Mouse (Mus musculus): Measurements from ENCODE around the gene Fam216a. TPM values are rescaled to one million over a fixed set of nuclear protein-coding genes. Genes with fewer than 3 reads are reported as not detected.

Gene Fam216a
- polyA plus RNA-seq, 1 experiment from 2014 or later, result 43.7 TPM

DNA sequence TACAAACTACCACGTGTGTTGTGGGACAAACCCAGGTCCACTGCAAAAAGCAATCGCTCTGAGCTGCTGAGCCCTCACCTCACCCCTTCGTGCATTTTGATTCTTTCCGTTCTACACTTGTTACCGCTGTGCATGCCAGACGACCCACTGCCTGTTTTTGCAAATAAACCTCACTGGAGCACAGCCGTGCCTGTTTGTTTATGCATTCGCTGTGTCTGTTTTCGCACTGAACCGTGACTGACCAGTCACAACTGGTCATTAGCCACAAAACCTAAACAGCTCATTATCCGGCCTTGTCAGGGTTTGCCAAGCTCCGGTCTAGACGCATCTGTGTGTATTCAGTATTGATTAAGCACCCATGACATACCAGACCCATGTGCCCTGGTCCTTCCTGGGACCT, 30.0 kb upstream of the Fam216a start:
- Histone ChIP-seq H3K9me3 (replicated peaks) (no peaks in the 10 kb centered on the region), H3K27ac (peak overlapping the region; percentile 66), H3K36me3 (peaks cover 47% of the 10 kb centered on the region), H3K4me2 (no peak overlapping the region), H3K9ac (no peak overlapping the region), H3K4me1 (replicated peaks) (peaks cover 37% of the 10 kb centered on the region), H3K27me3 (no peaks in the 10 kb centered on the region), H3K4me3 (no peak overlapping the region)
- ATAC-seq (replicated peaks; ENCODE audit: insufficient number of reproducible peaks, insufficient read depth, low FRiP score, low read depth), result no peak
- 85% methylated on average over 13 of the region's 13 CpGs for WGBS

GRCm38 (mm10) chr5:122401303-122401640, 29.1 kb upstream of the Fam216a start:
- Histone ChIP-seq H3K4me2 (no peak overlapping the region), H3K36me3 (peaks cover 38% of the 10 kb centered on the region), H3K27me3 (no peaks in the 10 kb centered on the region), H3K4me3 (no peak overlapping the region), H3K9ac (no peak overlapping the region), H3K9me3 (replicated peaks) (no peaks in the 10 kb centered on the region), H3K4me1 (replicated peaks) (peaks cover 39% of the 10 kb centered on the region), H3K27ac (no peak overlapping the region)
- WGBS, result 25% methylated on average over 8 of the region's 8 CpGs
- ATAC-seq (replicated peaks; ENCODE audit: insufficient number of reproducible peaks, insufficient read depth, low FRiP score, low read depth), result no peak

DNA sequence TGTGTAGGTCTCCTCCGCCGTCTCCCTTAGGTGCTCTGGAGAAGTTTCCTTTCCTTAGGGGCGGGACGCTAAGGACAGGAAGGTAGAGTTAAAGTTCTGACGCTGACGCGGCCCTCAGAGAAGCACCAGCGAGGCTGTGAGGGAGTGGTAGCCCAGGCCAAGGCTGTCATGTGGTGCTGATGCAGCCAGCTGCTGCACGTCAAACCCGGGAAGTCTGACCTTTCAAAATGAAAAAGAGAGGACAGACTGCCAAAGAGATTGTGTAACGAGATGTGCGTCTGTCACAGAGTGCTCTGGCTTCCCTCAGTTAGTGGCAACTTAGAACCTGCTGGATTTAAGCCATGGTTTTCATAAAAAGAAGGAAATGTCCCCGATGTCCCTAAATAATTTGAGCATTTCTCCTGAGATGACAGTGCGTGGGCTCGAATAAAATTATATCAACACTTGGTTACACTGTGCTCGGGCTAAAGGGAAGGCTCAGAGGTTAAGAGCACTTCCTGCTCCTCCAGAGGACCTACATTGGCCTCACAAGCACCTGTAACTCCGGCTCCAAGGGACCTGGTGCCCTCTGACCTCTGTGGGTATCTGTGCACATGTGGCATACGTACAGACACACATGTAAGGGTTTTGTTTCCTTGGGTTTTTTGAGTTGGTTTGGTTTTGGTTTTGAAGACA, 28.6 kb upstream of the Fam216a start:
- H3K4me2 ChIP-seq, result no peak overlapping the region
- H3K9me3 ChIP-seq (replicated peaks), result no peaks in the 10 kb centered on the region
- 51% methylated on average over 18 of the region's 18 CpGs for WGBS
- ATAC-seq (replicated peaks; ENCODE audit: insufficient number of reproducible peaks, insufficient read depth, low FRiP score, low read depth), result 0 out of 2 replicates have a peak, but pooled peaks have one; percentile 24
- H3K9ac ChIP-seq, result no peak overlapping the region
- peaks cover 33% of the 10 kb centered on the region for H3K36me3 ChIP-seq
- H3K27me3 ChIP-seq, result no peaks in the 10 kb centered on the region
- H3K4me1 ChIP-seq (replicated peaks), result peaks cover 39% of the 10 kb centered on the region
- peak overlapping the region; percentile 53 for H3K27ac ChIP-seq
- no peak overlapping the region for H3K4me3 ChIP-seq

DNA sequence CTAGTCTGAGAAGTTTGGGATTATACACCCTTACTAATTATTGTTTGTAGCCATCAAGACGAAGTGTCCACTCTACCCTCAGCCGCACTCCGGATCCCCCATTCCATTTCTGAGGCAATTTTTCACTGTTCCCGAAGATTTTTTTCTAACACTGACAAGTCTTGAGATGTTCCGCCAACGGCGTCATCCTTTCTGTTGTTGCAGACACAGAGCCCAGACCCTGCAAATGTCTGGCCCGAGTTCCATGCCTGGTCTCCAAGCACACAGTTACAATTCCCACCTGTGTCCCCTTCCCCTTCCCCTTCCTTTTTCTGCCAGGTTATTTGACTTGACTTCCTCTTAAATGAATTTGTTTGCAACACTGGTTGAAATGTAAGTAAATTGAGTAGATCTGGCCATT, 27.7 kb upstream of the Fam216a start:
- no peaks in the 10 kb centered on the region for H3K9me3 ChIP-seq (replicated peaks)
- ATAC-seq (replicated peaks; ENCODE audit: insufficient number of reproducible peaks, insufficient read depth, low FRiP score, low read depth), result no peak
- H3K36me3 ChIP-seq, result peaks cover 24% of the 10 kb centered on the region
- 86% methylated on average over 8 of the region's 8 CpGs for WGBS
- peaks cover 39% of the 10 kb centered on the region for H3K4me1 ChIP-seq (replicated peaks)
- H3K27ac ChIP-seq, result peak overlapping the region; percentile 53; the same call in 1 of the 2 replicates
- no peaks in the 10 kb centered on the region for H3K27me3 ChIP-seq
- no peak overlapping the region for H3K4me2 ChIP-seq
- no peak overlapping the region for H3K9ac ChIP-seq
- no peak overlapping the region for H3K4me3 ChIP-seq

GRCm38 (mm10) chr5:122397495-122397894, 25.3 kb upstream of the Fam216a start:
- no peak for ATAC-seq (replicated peaks; ENCODE audit: insufficient number of reproducible peaks, insufficient read depth, low FRiP score, low read depth)
- Histone ChIP-seq H3K27me3 (no peaks in the 10 kb centered on the region), H3K27ac (peak overlapping the region; percentile 82), H3K4me2 (no peak overlapping the region), H3K4me1 (replicated peaks) (peaks cover 39% of the 10 kb centered on the region), H3K9ac (no peak overlapping the region), H3K4me3 (no peak overlapping the region), H3K36me3 (peaks cover 5% of the 10 kb centered on the region; the same call in 1 of the 2 replicates), H3K9me3 (replicated peaks) (no peaks in the 10 kb centered on the region)
- WGBS, result 91% methylated on average over 8 of the region's 8 CpGs

DNA sequence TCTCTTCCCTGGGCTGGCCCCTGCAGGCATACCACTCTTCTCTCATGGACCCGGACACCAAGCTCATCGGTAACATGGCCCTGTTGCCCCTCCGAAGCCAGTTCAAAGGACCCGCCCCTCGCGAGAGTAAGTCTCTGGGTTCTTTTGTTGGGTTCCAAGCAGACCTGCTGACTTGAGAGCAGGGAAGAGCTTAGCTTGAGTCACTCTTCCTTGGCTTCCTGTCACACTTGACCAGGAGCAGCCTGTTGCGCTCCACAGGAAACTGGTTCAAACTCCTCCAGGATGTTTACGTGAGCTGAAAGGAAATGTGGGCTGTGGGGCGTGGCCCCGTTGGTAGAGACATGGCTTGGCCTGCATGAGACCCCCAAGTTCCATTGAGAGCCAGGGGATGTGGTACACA, 24.6 kb upstream of the Fam216a start:
- peaks cover 5% of the 10 kb centered on the region; the same call in 1 of the 2 replicates for H3K36me3 ChIP-seq
- ATAC-seq (replicated peaks; ENCODE audit: insufficient number of reproducible peaks, insufficient read depth, low FRiP score, low read depth), result peak; percentile 25; the same call in 1 of the 2 replicates
- H3K9ac ChIP-seq, result no peak overlapping the region
- 69% methylated on average over 10 of the region's 10 CpGs for WGBS
- no peak overlapping the region for H3K4me3 ChIP-seq
- H3K9me3 ChIP-seq (replicated peaks), result no peaks in the 10 kb centered on the region
- H3K4me1 ChIP-seq (replicated peaks), result peaks cover 37% of the 10 kb centered on the region
- H3K4me2 ChIP-seq, result no peak overlapping the region
- H3K27ac ChIP-seq, result peak overlapping the region; percentile 82
- no peaks in the 10 kb centered on the region for H3K27me3 ChIP-seq

DNA sequence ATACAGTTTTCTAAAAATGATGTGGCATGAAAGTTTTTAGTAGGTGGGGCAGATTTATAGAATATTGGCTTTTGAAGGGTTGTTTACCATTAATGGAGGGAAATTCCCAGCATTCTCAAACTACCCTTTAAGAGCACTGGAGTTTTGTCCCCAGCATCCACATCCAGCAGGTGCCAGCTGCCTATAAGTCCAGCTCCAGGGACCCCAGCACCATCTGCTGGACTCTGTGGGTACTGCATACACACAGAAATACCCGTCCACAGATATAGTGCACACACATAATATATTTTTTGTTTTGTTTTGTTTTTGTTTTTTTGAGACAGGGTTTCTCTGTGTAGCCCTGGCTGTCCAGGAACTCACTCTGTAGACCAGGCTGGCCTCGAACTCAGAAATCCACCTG, 21.7 kb upstream of the Fam216a start:
- Histone ChIP-seq H3K4me2 (no peak overlapping the region), H3K36me3 (no peaks in the 10 kb centered on the region; the same call in 1 of the 2 replicates), H3K4me3 (no peak overlapping the region), H3K27me3 (no peaks in the 10 kb centered on the region), H3K9me3 (replicated peaks) (no peaks in the 10 kb centered on the region), H3K4me1 (replicated peaks) (peaks cover 18% of the 10 kb centered on the region), H3K9ac (no peak overlapping the region), H3K27ac (no peak overlapping the region)
- ATAC-seq (replicated peaks; ENCODE audit: insufficient number of reproducible peaks, insufficient read depth, low FRiP score, low read depth), result no peak
- WGBS, result 53% methylated on average over 2 of the region's 2 CpGs

GRCm38 (mm10) chr5:122392227-122393004, 20.3 kb upstream of the Fam216a start:
- Histone ChIP-seq H3K4me3 (peak overlapping the region; percentile 75), H3K4me1 (replicated peaks) (peaks cover 11% of the 10 kb centered on the region), H3K9ac (peak overlapping the region; percentile 79), H3K4me2 (peak overlapping the region; percentile 73), H3K9me3 (replicated peaks) (no peaks in the 10 kb centered on the region), H3K36me3 (no peaks in the 10 kb centered on the region; the same call in 1 of the 2 replicates), H3K27ac (peak overlapping the region; percentile 64), H3K27me3 (no peaks in the 10 kb centered on the region)
- ATAC-seq (replicated peaks; ENCODE audit: insufficient number of reproducible peaks, insufficient read depth, low FRiP score, low read depth), result peak; percentile 38; the same call in 1 of the 2 replicates
- 9% methylated on average over 19 of the region's 19 CpGs for WGBS

DNA sequence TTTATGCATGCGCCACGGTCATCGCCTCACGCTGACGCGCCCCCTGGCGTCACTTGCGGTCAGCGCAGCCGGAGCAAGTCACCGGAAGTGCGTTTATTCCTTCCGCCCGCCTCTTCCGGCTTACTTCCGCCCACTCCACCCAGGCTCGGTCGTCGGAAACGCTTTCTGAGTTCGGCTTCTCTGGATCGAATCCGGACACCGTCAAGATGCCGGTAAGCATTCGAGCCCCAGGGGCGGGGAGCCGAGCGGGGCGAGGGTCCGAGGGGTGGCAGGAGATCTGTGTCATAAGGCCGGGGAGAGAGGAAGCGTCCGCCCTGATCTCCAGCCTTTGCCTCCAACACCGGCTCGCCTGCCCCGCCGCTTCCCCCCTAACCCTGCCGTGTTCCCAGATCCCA, 19.6 kb upstream of the Fam216a start, which contains the start of gene Arpc3:
Gene Arpc3, plus strand, starts transcription at position 93 of the 395 bp plus-strand sequence.
- H3K36me3 ChIP-seq, result no peaks in the 10 kb centered on the region; the same call in 1 of the 2 replicates
- H3K9ac ChIP-seq, result peak within 1 kb of the TSS; percentile 79
- ATAC-seq (replicated peaks; ENCODE audit: insufficient number of reproducible peaks, insufficient read depth, low FRiP score, low read depth), result peak; percentile 85
- peaks cover 11% of the 10 kb centered on the region for H3K4me1 ChIP-seq (replicated peaks)
- WGBS, result under 1% methylated on average over 39 of the region's 39 CpGs
- H3K4me3 ChIP-seq, result peak within 1 kb of the TSS; percentile 75
- no peaks in the 10 kb centered on the region for H3K9me3 ChIP-seq (replicated peaks)
- H3K27me3 ChIP-seq, result no peaks in the 10 kb centered on the region
- H3K4me2 ChIP-seq, result peak within 1 kb of the TSS; percentile 73
- peak within 1 kb of the TSS; percentile 64 for H3K27ac ChIP-seq

- H3K4me3 ChIP-seq, result peak overlapping the region; percentile 75
- H3K27ac ChIP-seq, result peak overlapping the region; percentile 64
- 53% methylated on average over 16 of the region's 16 CpGs for WGBS
- H3K4me1 ChIP-seq (replicated peaks), result peaks cover 9% of the 10 kb centered on the region
- no peak overlapping the region for H3K9ac ChIP-seq
- no peak for ATAC-seq (replicated peaks; ENCODE audit: insufficient number of reproducible peaks, insufficient read depth, low FRiP score, low read depth)
- H3K4me2 ChIP-seq, result peak overlapping the region; percentile 73
- no peaks in the 10 kb centered on the region for H3K27me3 ChIP-seq
- no peaks in the 10 kb centered on the region for H3K9me3 ChIP-seq (replicated peaks)
- H3K36me3 ChIP-seq, result no peaks in the 10 kb centered on the region; the same call in 1 of the 2 replicates
These were observed 19.1 kb upstream of the Fam216a start for GRCm38 (mm10) chr5:122391178-122391785.

- no peak for ATAC-seq (replicated peaks; ENCODE audit: insufficient number of reproducible peaks, insufficient read depth, low FRiP score, low read depth)
- no peak overlapping the region for H3K9ac ChIP-seq
- H3K4me3 ChIP-seq, result no peak overlapping the region
- no peaks in the 10 kb centered on the region; the same call in 1 of the 2 replicates for H3K36me3 ChIP-seq
- peaks cover 9% of the 10 kb centered on the region for H3K4me1 ChIP-seq (replicated peaks)
- H3K27ac ChIP-seq, result no peak overlapping the region
- H3K9me3 ChIP-seq (replicated peaks), result no peaks in the 10 kb centered on the region
- H3K27me3 ChIP-seq, result no peaks in the 10 kb centered on the region
- H3K4me2 ChIP-seq, result no peak overlapping the region
These were observed 18.5 kb upstream of the Fam216a start for GRCm38 (mm10) chr5:122390671-122391070.

Data from heart, embryonic 15.5 days (tissue).